Mouse (Mus musculus) brain, embryonic 14.5 days (tissue): ENCODE data around the gene Ndufa13. TPM values are rescaled to one million over a fixed set of nuclear protein-coding genes. Genes with fewer than 3 reads are reported as not detected.
"Not testable (repeated sequence)": the region's sequence is repeated elsewhere in the genome, so short reads cannot be mapped to it uniquely, and the experiment has no call there.

ENCODE experiments used
- DNase-seq: peaks from one replicate; pipeline ENCODE4 v3.0.0-alpha.2; 2011; ENCODE audit warnings: low read depth
- CTCF ChIP-seq: fragments of 200-500 bp; IDR thresholded peaks from 2 replicates; pipeline ENCODE4 v1.5.1; 2012; ENCODE audit warnings: inconsistent platforms, mild to moderate bottlenecking, moderate library complexity, borderline replicate concordance; ENCODE audit not compliant: insufficient read depth, insufficient read length; ENCODE audit errors: extremely low read depth
- POLR2A ChIP-seq: fragments of 200-500 bp; IDR thresholded peaks from 2 replicates; pipeline ENCODE4 v1.6.1; 2012; ENCODE audit warnings: mild to moderate bottlenecking, inconsistent platforms, borderline replicate concordance; ENCODE audit not compliant: poor library complexity, insufficient read depth, insufficient read length, severe bottlenecking; ENCODE audit errors: extremely low read depth
- polyA plus RNA-seq: library from polyadenylated mRNA; depleted of rRNA; stranded (reverse); fragments of >200 nt; gene quantifications from 2 replicates; pipeline ENCODE4 v1.2.3, GENCODE M21; 2012; rRNA removed

Ndufa13 gene
- polyA plus RNA-seq: 84.2 and 106 TPM in 2 replicates

- TF ChIP-seq POLR2A (no peak), CTCF (no peak)
- no peak for DNase-seq
Observed at GRCm38 (mm10) chr8:69902163-69903062, at the start of gene Ndufa13, which contains the start of the genes Tssk6 and Yjefn3. Gene Ndufa13 (minus strand): TSS chr8:69902558. Gene Tssk6 (plus strand): TSS chr8:69902184. Gene Yjefn3 (minus strand): TSS chr8:69902712.

- TF ChIP-seq CTCF (no peak), POLR2A (no peak)
- no peak for DNase-seq
Observed at GRCm38 (mm10) chr8:69950300-69950699, 47.9 kb upstream of the Ndufa13 start.

GRCm38 (mm10) chr8:69942495-69942894, 40.1 kb upstream of the Ndufa13 start:
- not testable (repeated sequence) for DNase-seq

GRCm38 (mm10) chr8:69940386-69940785, 38.0 kb upstream of the Ndufa13 start:
- DNase-seq: no peak
- TF ChIP-seq CTCF: no peak
- TF ChIP-seq POLR2A: no peak

DNA sequence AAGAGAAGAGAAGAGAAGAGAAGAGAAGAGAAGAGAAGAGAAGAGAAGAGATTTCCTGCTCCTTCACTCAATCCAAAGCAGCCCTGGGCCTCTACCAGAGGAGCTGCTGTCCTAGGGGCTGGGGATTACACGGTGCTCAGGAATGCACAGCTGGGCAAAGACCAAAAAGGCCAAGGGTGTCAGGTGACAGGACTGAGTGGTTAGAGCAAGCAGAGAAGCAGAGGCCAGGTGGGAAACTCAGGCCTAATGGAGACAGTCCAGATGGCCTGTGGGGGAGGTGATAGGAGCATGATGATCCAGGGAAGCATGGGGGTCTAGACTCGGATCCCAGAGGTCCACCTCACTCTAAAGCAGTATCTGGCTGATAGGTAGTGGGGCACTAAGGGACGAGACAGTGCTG, 37.3 kb upstream of the Ndufa13 start:
- DNase-seq: no peak
- TF ChIP-seq CTCF (no peak), POLR2A (no peak)

DNA sequence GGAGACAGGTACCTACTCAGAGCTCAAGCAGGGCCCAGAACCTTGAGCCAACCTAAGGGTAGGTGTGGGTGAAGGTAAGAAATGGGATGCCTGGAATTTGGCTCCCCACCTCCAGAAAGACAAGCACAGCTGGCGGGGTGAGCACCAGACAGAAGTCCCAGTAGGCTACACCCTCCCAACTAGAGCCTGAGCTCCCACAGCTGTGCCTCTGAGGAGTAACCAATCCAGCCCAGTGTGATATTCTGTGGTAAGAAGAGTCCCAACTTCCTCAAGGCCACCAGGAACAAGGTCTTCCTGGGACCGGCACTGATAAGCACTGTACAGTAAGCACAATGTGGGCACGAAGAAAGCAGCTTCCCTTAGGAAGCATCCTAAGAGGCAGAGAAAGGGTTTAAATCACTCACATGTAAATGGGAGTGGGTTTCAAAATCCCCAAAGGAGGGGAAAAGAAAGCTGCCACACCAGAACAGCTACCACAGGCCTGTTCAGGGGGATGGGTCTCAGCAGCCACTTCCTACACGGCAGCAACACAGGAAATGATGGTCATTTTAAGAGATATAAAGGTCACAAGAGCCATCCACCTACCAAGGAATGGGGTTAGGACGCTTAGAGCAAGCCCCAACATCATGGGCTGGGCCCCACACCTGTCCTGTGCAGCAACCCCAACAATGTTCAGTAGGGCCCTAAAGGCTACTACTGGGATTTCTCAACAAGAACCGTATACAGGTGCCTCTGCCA, 36.1 kb upstream of the Ndufa13 start:
- TF ChIP-seq POLR2A: no peak
- TF ChIP-seq CTCF: no peak
- no peak for DNase-seq

DNA sequence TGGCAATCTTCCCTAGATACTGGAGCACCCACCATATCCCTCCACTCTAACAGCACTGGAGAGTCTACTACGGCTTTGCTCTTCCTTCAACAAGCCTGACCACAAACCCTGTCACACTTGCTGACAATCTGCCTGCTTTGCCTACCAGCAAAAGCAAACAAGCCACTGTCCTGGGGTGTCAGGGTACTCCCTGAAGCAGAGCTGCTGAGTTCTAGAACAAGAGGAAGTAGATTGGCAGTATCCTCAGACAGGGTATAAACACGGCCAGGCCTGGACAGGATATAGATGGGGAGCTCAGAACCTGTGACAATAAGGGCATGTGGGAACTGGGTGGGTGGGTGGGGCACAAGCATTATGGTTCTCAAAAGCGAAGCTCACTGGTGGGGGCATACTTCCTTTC, 35.1 kb upstream of the Ndufa13 start:
- TF ChIP-seq CTCF (no peak), POLR2A (no peak)
- no peak for DNase-seq

DNA sequence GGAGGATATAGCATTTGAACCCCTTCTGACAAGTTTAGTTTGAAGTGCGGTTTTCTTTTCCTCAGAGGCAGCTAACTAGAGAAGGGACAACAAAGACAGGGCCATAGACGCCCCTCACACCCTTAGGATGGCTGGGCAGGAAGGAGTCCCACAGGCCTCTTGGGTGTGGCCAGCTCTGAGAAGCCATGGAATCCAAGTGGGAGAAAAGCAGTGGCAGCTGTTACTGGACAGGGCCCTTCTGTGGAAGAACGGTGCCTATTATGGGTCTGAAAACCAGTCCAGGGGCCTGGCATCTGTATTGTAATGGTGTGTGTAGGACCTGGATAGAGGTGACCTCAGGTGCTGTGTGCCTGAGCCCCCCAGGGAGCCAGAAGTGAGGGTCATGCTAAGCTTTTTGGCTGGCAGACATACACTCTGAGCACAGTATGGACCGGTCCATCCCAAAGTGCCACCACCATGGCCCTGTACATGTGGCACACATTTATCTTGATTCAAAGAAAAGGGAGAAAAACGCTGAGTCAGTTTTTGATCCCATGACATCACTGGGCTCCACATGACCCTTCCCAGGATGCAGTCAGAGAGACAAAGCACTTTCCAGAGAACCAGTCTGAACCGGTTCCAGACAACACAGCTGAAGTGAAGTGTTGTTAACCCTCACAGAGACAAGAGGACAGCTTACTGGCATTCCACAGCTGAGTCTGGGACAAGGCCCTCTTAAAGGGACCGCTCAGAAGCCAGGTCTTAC, 33.9 kb upstream of the Ndufa13 start:
- peak; percentile 82 for DNase-seq
- TF ChIP-seq POLR2A: no peak
- no peak for TF ChIP-seq CTCF

DNA sequence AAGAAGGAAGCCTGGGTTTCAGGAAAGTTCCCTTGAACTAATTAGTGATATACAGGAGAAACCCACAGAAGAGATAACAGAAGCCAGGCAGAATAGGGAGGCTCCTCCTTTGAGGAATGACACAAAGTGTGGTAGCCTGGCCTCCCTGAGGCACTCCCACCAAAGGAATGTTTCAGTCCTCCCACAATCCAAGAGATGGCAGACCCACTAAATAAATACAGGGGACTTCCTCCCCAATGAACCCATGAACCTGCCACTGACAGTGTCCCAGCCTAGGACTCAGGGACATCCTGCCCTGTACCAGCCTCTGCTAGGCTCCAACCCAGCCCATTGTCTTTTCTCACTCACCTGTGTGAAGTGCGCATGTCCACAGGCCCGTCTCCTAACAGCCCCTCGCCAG, 33.1 kb upstream of the Ndufa13 start:
- TF ChIP-seq CTCF: no peak
- TF ChIP-seq POLR2A: no peak

DNA sequence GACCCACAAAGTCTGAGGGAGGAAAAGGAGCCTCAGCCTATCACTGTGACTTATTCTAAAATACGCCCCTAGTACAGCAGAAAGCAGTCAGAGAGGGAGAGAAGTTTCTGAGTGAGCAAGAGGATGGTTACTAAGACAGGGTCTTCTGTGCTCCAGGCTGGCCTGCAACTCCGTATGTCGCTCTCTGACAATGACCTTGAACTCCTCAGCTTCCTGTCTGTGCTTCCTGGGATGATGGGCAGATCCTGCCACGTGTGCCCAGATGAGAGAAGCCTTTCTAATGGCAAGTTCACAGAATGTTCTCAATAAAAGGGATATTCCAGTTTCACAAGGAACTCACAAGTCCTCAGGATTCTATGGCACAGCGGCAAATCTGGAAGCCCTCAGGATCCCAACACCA, 32.2 kb upstream of the Ndufa13 start:
- TF ChIP-seq POLR2A (no peak), CTCF (no peak)

More for the DNA sequence above, 33.1 kb upstream of the Ndufa13 start:
- DNase-seq: no peak

GRCm38 (mm10) chr8:69933811-69934210, 31.5 kb upstream of the Ndufa13 start:
- no peak for TF ChIP-seq CTCF
- DNase-seq: no peak

More for the DNA sequence above, 32.2 kb upstream of the Ndufa13 start:
- no peak for DNase-seq
